Comparison of ENCODE assay signal across 11 mouse cellular contexts in the genomic region with DNA sequence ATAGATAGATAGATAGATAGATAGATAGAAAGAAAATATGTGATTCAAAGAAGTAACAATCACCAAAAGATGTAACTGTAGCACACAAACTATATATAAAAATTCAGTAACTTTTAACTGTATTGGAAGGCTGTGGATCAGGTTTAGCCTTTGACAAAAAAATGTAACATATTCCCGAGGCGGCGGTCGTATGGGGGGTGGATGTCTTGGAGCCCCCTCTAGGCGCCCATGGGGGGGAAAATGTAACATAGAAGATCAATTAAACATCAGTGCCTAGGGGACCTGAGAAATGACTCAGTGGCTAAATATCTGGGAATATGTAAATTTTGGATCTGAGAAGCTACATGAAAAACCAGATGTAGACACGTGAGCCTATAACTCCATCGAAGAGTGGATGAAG.
DNase-seq lines count a peak whose midpoint lies in the region; ATAC-seq and TF ChIP-seq lines count a peak whose summit lies in the region.
"Had no signal": no experiment of that assay in that cellular context is flagged by ENCODE, and none has a peak within 500 bp of the region (broad histone marks: within the 10 kb centered on the region; RNA-seq: fewer than 3 reads in every experiment).

No protein-coding gene starts in this region.

- no peak overlapping the region for H3K4me2 ChIP-seq in midbrain, postnatal 0 days (ENCODE audit: low read depth, low read length, poor library complexity, severe bottlenecking)
- H3K4me2 ChIP-seq in midbrain, embryonic 16.5 days (ENCODE audit: low read length): no peak overlapping the region
- no peak overlapping the region for H3K4me2 ChIP-seq in limb, embryonic 14.5 days (replicated peaks; ENCODE audit: low read depth, low read length, severe bottlenecking)
- no peak overlapping the region for H3K4me2 ChIP-seq in intestine, postnatal 0 days (replicated peaks; ENCODE audit: low read depth)
- H3K4me2 ChIP-seq: hindbrain, embryonic 12.5 days; limb, embryonic 13.5 days; neural tube, embryonic 13.5 days had no signal

- no peaks in the 10 kb centered on the region for H3K27me3 ChIP-seq in midbrain, postnatal 0 days (ENCODE audit: insufficient read depth, low read length)
- H3K27me3 ChIP-seq in midbrain, embryonic 16.5 days (ENCODE audit: control insufficient read depth, insufficient read depth, low read depth, low read length): no peaks in the 10 kb centered on the region
- H3K27me3 ChIP-seq in limb, embryonic 14.5 days (ENCODE audit: control insufficient read depth, insufficient read depth, low read length): no peaks in the 10 kb centered on the region
- no peaks in the 10 kb centered on the region for H3K27me3 ChIP-seq in intestine, postnatal 0 days (replicated peaks; ENCODE audit: control insufficient read depth, insufficient read depth, low read length)
- H3K27me3 ChIP-seq: hindbrain, embryonic 12.5 days; limb, embryonic 13.5 days; neural tube, embryonic 13.5 days had no signal

- ATAC-seq in midbrain, postnatal 0 days (ENCODE audit: low FRiP score): no peak
- ATAC-seq in midbrain, embryonic 16.5 days: no peak
- no peak for ATAC-seq in limb, embryonic 14.5 days (ENCODE audit: low FRiP score, low read depth)
- no peak for ATAC-seq in intestine, postnatal 0 days

- 85% methylated on average over 7 of the region's 7 CpGs for WGBS in midbrain, postnatal 0 days
- 84% methylated on average over 7 of the region's 7 CpGs for WGBS in midbrain, embryonic 16.5 days
- 80% methylated on average over 7 of the region's 7 CpGs for WGBS in limb, embryonic 14.5 days
- WGBS in intestine, postnatal 0 days: 86% methylated on average over 7 of the region's 7 CpGs

- H3K27ac ChIP-seq in midbrain, postnatal 0 days (ENCODE audit: low read depth, low read length): no peak overlapping the region
- no peak overlapping the region for H3K27ac ChIP-seq in midbrain, embryonic 16.5 days (ENCODE audit: low read length)
- H3K27ac ChIP-seq in limb, embryonic 14.5 days (replicated peaks; ENCODE audit: low read depth, low read length): no peak overlapping the region
- no peak overlapping the region for H3K27ac ChIP-seq in intestine, postnatal 0 days (ENCODE audit: low read depth, low read length)
- H3K27ac ChIP-seq: hindbrain, embryonic 12.5 days; limb, embryonic 13.5 days; neural tube, embryonic 13.5 days had no signal

- no peak for TF ChIP-seq CTCF in midbrain, postnatal 0 days (IDR thresholded peaks at IDR 0.05)
- TF ChIP-seq CTCF in intestine, postnatal 0 days (IDR thresholded peaks at IDR 0.05; ENCODE audit: low read depth): no peak

- no peak overlapping the region for H3K9ac ChIP-seq in midbrain, postnatal 0 days (replicated peaks; ENCODE audit: low read length, poor library complexity, severe bottlenecking)
- H3K9ac ChIP-seq in midbrain, embryonic 16.5 days (ENCODE audit: low read depth, low read length): no peak overlapping the region
- no peak overlapping the region for H3K9ac ChIP-seq in limb, embryonic 14.5 days (ENCODE audit: low read depth, low read length, severe bottlenecking)
- no peak overlapping the region for H3K9ac ChIP-seq in intestine, postnatal 0 days (ENCODE audit: low read depth, low read length)
- H3K9ac ChIP-seq: hindbrain, embryonic 12.5 days; limb, embryonic 13.5 days; neural tube, embryonic 13.5 days had no signal

- H3K4me3 ChIP-seq in midbrain, postnatal 0 days (ENCODE audit: low read depth, low read length): no peak overlapping the region
- no peak overlapping the region for H3K4me3 ChIP-seq in midbrain, embryonic 16.5 days (ENCODE audit: low read depth, low read length)
- no peak overlapping the region for H3K4me3 ChIP-seq in limb, embryonic 14.5 days (replicated peaks; ENCODE audit: low read length)
- no peak overlapping the region for H3K4me3 ChIP-seq in intestine, postnatal 0 days (ENCODE audit: low read depth, low read length)
- H3K4me3 ChIP-seq: hindbrain, embryonic 12.5 days; limb, embryonic 13.5 days; neural tube, embryonic 13.5 days had no signal

- no peak for TF ChIP-seq POLR2A in limb, embryonic 14.5 days (IDR thresholded peaks at IDR 0.05; ENCODE audit: borderline replicate concordance, extremely low read depth, insufficient read depth, insufficient read length)

- H3K4me1 ChIP-seq in midbrain, postnatal 0 days (ENCODE audit: insufficient read depth, low read length): no peaks in the 10 kb centered on the region
- no peaks in the 10 kb centered on the region for H3K4me1 ChIP-seq in midbrain, embryonic 16.5 days (ENCODE audit: control insufficient read depth, insufficient read depth, low read length)
- no peaks in the 10 kb centered on the region for H3K4me1 ChIP-seq in limb, embryonic 14.5 days (ENCODE audit: control insufficient read depth, insufficient read depth, low read length)
- H3K4me1 ChIP-seq in intestine, postnatal 0 days (replicated peaks; ENCODE audit: control insufficient read depth, insufficient read depth, low read length): 0 out of 2 replicates have a peak, but pooled peaks cover 3% of the 10 kb centered on the region
- H3K4me1 ChIP-seq: hindbrain, embryonic 12.5 days; limb, embryonic 13.5 days; neural tube, embryonic 13.5 days had no signal

- H3K9me3 ChIP-seq in midbrain, postnatal 0 days (ENCODE audit: low read length): no peaks in the 10 kb centered on the region
- H3K9me3 ChIP-seq in midbrain, embryonic 16.5 days (replicated peaks; ENCODE audit: control insufficient read depth, low read length, poor library complexity, severe bottlenecking): no peaks in the 10 kb centered on the region
- no peaks in the 10 kb centered on the region for H3K9me3 ChIP-seq in limb, embryonic 14.5 days (ENCODE audit: control insufficient read depth, low read length)
- no peaks in the 10 kb centered on the region for H3K9me3 ChIP-seq in intestine, postnatal 0 days (ENCODE audit: control insufficient read depth)
- H3K9me3 ChIP-seq: hindbrain, embryonic 12.5 days; limb, embryonic 13.5 days; neural tube, embryonic 13.5 days had no signal

- no peaks in the 10 kb centered on the region for H3K36me3 ChIP-seq in midbrain, postnatal 0 days (ENCODE audit: insufficient read depth, low read length)
- no peaks in the 10 kb centered on the region for H3K36me3 ChIP-seq in midbrain, embryonic 16.5 days (ENCODE audit: control insufficient read depth, insufficient read depth, low read length)
- H3K36me3 ChIP-seq in limb, embryonic 14.5 days (ENCODE audit: control insufficient read depth, insufficient read depth, low read length): no peaks in the 10 kb centered on the region
- no peaks in the 10 kb centered on the region for H3K36me3 ChIP-seq in intestine, postnatal 0 days (ENCODE audit: control insufficient read depth, insufficient read depth)
- H3K36me3 ChIP-seq: hindbrain, embryonic 12.5 days; limb, embryonic 13.5 days; neural tube, embryonic 13.5 days had no signal

- peak; percentile 28 for DNase-seq in heart, adult 11 months
- DNase-seq in heart, postnatal 25 days (ENCODE audit: low spot score): no peak
- peak; percentile 23 for DNase-seq in midbrain, postnatal 0 days (ENCODE audit: low spot score)
- DNase-seq in adrenal gland, postnatal 25 days: peak; percentile 14
- peak; percentile 68 for DNase-seq in limb, embryonic 14.5 days (ENCODE audit: low spot score)
- no peak for DNase-seq in frontal cortex, postnatal 25 days (ENCODE audit: low spot score in 2 of 2)

- intact Hi-C loops in heart, postnatal 25 days (cut with DNase I): no loop called here

Comparison
In these comparisons a context has a peak if more than half of its experiments do, and no peak if none do; other contexts are left out.
1. DNase-seq: peak in heart, adult 11 months (single experiment), midbrain, postnatal 0 days (single experiment), adrenal gland, postnatal 25 days (single experiment) and limb, embryonic 14.5 days (single experiment); none in heart, postnatal 25 days (single experiment) and frontal cortex, postnatal 25 days (0 of 2).